Mouse (Mus musculus): Measurements from ENCODE around the gene Tut1. TPM values are rescaled to one million over a fixed set of nuclear protein-coding genes. Genes with fewer than 3 reads are reported as not detected.

Tut1 gene
- polyA plus RNA-seq, 1 experiment, result 16.8 TPM

DNA sequence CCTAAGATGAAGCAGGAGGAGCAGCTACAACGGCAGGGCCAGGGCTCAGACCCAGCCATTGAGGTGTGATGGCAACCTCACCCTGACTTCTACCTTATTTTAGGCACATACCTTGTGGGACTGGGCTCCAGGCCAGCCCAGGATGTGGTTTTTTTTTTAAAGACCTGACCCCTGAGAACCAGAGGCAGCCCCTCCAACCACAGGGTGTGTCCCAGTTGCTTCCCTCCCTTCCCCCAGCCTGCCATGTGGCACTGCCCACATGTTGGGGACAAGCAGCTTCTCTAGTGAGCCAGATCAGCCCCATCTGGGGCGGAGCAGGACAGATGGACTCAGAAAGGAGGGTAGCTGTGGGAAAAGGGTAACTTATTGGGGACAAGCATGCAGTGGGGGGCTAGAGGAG lies 26.9 kb upstream of the Tut1 start:
- TF ChIP-seq CTCF (IDR thresholded peaks at IDR 0.05; ENCODE audit: borderline replicate concordance, insufficient read depth, low read length) (no peak), POLR2A (IDR thresholded peaks at IDR 0.05; ENCODE audit: low read depth, low read length) (no peak)
- Histone ChIP-seq H3K27ac (ENCODE audit: insufficient read depth, low read length) (no peak overlapping the region), H3K4me1 (ENCODE audit: control insufficient read depth, insufficient read depth, low read length) (peaks cover 7% of the 10 kb centered on the region; the same call in 1 of the 2 replicates), H3K4me3 (ENCODE audit: insufficient read depth, low read length) (no peak overlapping the region)

DNA sequence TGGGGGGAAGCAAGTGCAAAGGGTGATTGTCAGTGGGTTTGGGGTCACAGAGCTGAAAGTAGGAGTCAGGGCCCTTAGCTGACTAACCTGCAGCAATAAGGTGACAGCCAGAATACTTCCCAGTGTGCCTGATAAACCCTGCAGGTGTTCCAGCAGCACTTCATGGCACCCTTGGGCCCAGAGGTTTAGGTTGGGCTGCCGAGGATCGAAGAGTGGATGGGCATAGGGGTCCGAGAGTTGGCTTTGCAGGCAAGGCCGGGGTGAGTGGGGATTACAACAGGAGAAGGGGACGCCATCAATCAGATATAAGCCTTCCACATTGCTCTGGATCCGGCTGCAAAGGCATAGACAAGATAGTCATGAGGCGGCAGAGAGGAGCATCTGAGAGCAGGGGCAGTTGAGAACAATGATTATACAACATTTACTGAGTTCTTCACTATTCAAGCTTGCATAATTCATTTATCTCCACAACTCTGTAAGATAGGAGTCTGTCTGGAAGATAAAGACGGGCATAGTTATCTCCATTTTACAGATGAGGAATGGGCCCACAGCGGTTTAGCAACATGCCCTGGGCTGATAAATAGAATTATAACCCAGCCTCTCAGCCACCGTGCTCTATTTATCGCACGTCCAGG lies 25.6 kb upstream of the Tut1 start:
- Histone ChIP-seq H3K4me3 (ENCODE audit: insufficient read depth, low read length) (no peak overlapping the region), H3K27ac (ENCODE audit: insufficient read depth, low read length) (no peak overlapping the region), H3K4me1 (ENCODE audit: control insufficient read depth, insufficient read depth, low read length) (peaks cover 3% of the 10 kb centered on the region; the same call in 1 of the 2 replicates)
- TF ChIP-seq POLR2A (IDR thresholded peaks at IDR 0.05; ENCODE audit: low read depth, low read length) (no peak), CTCF (IDR thresholded peaks at IDR 0.05; ENCODE audit: borderline replicate concordance, insufficient read depth, low read length) (no peak)

DNA sequence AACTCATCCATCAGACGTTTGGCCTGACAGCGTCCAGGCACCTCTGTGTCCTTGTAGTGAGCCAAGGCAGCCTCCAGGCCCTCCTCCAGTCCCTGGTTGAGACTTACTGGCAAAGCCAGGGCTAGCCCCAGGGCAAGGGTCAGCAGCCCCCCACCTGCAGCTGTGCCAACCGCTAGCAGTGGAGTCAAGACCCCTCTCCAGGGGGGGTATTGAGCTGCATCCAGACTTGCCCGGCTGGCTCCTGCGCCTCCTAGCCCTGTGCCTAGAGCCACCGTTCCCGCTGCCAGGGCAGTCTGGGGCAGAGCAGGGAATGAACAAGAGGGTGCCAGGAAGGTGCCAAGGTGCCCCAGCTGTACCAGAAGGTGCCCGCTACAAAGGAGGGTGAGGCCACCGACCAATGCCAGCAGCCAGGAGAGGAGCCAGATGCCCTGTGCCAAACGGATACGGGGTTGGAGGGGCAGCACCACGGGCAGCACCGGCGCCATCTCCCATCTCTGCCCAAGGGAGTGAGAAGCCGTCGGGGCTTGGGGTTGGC lies 24.9 kb upstream of the Tut1 start:
- Histone ChIP-seq H3K27ac (ENCODE audit: insufficient read depth, low read length) (no peak overlapping the region), H3K4me3 (ENCODE audit: insufficient read depth, low read length) (peak overlapping the region; percentile 84; the same call in 1 of the 2 replicates), H3K4me1 (ENCODE audit: control insufficient read depth, insufficient read depth, low read length) (peaks cover 3% of the 10 kb centered on the region; the same call in 1 of the 2 replicates)
- no peak for TF ChIP-seq CTCF (IDR thresholded peaks at IDR 0.05; ENCODE audit: borderline replicate concordance, insufficient read depth, low read length)
- no peak; the same call in 1 of the 2 replicates for TF ChIP-seq POLR2A (IDR thresholded peaks at IDR 0.05; ENCODE audit: low read depth, low read length)

DNA sequence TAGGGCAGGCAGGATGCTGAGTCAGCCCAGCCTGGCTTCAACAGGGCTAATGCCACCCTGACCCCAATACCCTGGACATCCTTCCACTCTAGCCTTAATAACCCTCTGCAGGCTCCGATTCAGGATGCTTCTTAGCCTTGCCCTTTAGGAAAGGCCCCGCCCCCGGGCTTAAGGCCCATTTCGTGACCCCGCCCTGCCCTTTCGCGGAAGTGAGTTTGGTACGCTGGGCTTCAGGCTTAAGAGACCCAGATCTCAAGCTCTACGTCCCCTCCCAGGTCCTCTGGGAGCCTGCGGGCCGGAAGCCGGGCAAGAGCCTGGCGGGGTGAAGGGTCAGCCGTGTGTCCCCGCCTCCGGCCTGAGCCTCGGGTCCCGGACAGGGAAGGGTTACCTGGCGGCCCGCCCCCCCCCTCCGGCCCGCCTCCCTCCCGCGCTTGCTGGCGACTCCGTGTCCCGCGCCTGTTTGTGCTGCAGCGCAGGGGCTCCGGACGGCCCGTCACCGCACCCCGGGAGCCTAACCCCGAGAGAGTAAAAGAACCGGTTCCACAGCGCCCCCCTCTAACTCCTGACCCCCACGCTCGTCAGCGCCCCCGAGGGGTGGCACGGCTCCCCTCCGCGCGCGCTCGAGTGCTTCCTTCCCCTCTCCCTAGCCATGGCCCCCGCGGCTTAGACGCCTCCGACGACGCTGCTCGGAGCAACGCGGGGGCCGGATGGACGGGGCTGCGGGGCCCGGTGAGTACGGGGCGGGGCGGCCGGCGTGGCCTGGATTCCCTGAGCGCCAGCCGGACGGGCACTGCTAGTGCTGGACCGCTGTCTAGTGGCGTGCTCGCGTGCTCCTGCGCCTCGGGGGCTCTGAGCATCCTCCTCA lies 24.2 kb upstream of the Tut1 start, which contains the start of the genes Rom1 and Eml3:
TSS of gene Rom1 (minus strand) at position 133 of the 865 bp plus-strand sequence.
TSS of gene Eml3 (plus strand) at position 329 of the 865 bp plus-strand sequence.
- Histone ChIP-seq H3K4me3 (ENCODE audit: insufficient read depth, low read length) (peak within 1 kb of the TSS; percentile 84), H3K27ac (ENCODE audit: insufficient read depth, low read length) (peak within 1 kb of the TSS; percentile 23; the same call in 1 of the 2 replicates)
- TF ChIP-seq POLR2A (IDR thresholded peaks at IDR 0.05; ENCODE audit: low read depth, low read length) (peak; percentile 56), CTCF (IDR thresholded peaks at IDR 0.05; ENCODE audit: borderline replicate concordance, insufficient read depth, low read length) (0 out of 2 replicates have a peak, but pooled peaks have one; percentile 10)

DNA sequence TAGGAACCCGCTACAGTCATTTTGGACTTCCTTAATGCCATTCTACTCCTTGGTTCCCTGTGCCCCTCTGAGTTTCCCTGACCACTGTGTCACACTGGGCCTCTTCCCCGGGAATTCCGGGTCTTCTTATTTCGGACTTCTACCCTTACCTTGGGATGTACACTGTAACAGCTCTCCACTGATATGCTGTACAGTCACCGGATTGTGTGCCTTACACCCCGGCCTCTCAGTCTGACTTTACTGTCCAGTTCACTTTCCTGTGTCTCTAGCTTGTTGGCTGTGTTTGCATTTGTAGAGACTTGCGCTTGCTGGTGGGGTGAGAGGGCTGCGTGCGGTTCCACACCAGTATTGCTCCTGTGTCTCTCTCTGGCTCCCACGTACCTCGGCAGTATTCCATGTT lies 23.5 kb upstream of the Tut1 start:
- Histone ChIP-seq H3K4me1 (ENCODE audit: control insufficient read depth, insufficient read depth, low read length) (peaks cover 3% of the 10 kb centered on the region; the same call in 1 of the 2 replicates), H3K27ac (ENCODE audit: insufficient read depth, low read length) (no peak overlapping the region), H3K4me3 (ENCODE audit: insufficient read depth, low read length) (peak overlapping the region; percentile 84)
- TF ChIP-seq POLR2A (IDR thresholded peaks at IDR 0.05; ENCODE audit: low read depth, low read length), result no peak

More for the DNA sequence above, 24.2 kb upstream of the Tut1 start, which contains the start of the genes Rom1 and Eml3:
- peaks cover 3% of the 10 kb centered on the region; the same call in 1 of the 2 replicates for H3K4me1 ChIP-seq (ENCODE audit: control insufficient read depth, insufficient read depth, low read length)

DNA sequence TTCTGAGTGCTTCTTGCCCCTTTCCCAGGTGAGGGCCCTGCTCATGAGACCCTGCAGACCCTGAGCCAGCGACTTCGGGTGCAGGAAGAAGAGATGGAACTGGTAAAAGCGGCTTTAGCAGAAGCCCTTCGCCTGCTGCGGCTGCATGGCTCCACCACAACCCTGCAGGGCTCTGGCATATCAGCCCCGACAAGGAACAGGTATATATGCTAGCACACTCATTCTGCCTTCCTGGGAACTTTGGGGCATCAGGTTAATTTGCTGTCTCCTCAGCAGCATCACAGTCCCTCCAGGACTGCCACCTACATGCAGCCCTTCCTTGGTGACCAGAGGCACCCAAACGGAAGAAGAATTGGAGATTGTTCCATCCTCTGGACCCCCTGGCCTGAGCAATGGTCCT lies 22.9 kb upstream of the Tut1 start:
- Histone ChIP-seq H3K27ac (ENCODE audit: insufficient read depth, low read length) (no peak overlapping the region), H3K4me3 (ENCODE audit: insufficient read depth, low read length) (peak overlapping the region; percentile 84)

DNA sequence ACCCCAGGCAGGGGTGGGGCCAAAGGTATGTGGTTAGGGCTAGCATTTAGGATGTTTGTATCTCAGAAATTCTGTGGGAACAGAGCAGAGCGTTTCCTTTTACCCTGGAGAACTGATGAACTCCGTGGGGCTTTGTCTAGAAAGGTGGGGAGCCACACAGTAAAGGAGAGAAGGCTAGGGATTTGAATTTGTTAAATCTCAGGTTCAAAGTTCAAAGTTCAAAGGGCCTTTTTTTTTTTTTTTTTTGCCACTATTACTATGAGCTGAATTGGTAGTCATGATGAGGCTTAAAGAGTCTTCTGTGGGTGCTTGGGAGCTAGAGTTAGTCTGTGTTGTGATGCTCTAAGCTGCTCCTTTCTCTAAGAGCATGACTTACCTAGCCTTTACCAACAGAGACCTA lies 16.9 kb upstream of the Tut1 start:
- TF ChIP-seq CTCF (IDR thresholded peaks at IDR 0.05; ENCODE audit: borderline replicate concordance, insufficient read depth, low read length), result no peak
- no peak for TF ChIP-seq POLR2A (IDR thresholded peaks at IDR 0.05; ENCODE audit: low read depth, low read length)
- Histone ChIP-seq H3K27ac (ENCODE audit: insufficient read depth, low read length) (no peak overlapping the region), H3K4me1 (ENCODE audit: control insufficient read depth, insufficient read depth, low read length) (peaks cover 4% of the 10 kb centered on the region; the same call in 1 of the 2 replicates), H3K4me3 (ENCODE audit: insufficient read depth, low read length) (no peak overlapping the region)

More for the DNA sequence above, 22.9 kb upstream of the Tut1 start:
- peaks cover 3% of the 10 kb centered on the region; the same call in 1 of the 2 replicates for H3K4me1 ChIP-seq (ENCODE audit: control insufficient read depth, insufficient read depth, low read length)
- TF ChIP-seq CTCF (IDR thresholded peaks at IDR 0.05; ENCODE audit: borderline replicate concordance, insufficient read depth, low read length) (no peak), POLR2A (IDR thresholded peaks at IDR 0.05; ENCODE audit: low read depth, low read length) (no peak)

DNA sequence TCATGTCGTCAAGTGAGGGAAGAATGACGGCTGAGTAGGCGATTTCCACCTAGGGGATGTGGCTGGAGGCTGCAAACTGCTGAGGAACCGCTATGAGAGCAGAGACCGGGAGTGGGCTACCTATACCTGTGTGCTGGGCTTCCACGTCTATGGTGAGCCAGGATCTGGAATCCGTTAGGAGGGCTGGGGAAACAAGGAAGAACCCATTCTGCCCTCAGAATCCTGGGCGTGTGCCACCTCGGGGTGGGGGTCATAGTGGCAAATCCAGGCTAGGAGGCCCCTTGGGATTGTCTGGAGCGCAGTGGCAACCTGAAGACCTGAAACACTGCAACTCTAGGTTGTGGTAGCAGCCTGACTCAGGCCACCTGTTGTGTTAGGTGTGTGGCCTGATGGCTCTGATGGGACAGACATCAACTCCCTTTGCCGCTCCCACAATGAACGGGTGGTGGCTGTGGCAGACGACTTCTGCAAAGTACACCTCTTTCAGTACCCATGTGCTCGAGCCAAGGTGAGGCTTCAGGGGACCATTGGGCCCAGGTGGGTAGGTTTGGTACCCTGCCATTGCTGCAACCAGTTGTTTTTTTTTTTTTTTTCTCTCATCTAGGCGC lies 13.0 kb upstream of the Tut1 start:
- H3K27ac ChIP-seq (ENCODE audit: insufficient read depth, low read length), result no peak overlapping the region
- no peak for TF ChIP-seq POLR2A (IDR thresholded peaks at IDR 0.05; ENCODE audit: low read depth, low read length)
- peaks cover 6% of the 10 kb centered on the region for H3K4me1 ChIP-seq (ENCODE audit: control insufficient read depth, insufficient read depth, low read length)
- H3K4me3 ChIP-seq (ENCODE audit: insufficient read depth, low read length), result no peak overlapping the region

DNA sequence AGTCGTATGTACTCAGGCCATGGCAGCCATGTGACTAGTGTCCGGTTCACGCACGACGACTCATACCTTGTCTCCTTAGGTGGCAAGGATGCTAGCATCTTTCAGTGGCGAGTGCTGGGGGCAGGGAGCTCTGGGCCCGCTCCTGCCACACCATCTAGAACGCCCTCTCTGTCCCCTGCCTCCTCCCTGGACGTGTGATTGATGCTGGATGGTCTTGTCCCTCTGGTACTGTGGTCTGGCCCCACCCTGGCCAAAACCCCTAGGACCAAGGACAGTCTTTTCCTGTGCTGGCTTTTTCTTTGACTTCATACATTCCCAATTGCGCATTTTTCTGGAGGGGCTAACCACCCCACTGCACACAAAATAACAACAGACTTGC lies 12.5 kb upstream of the Tut1 start:
- TF ChIP-seq POLR2A (IDR thresholded peaks at IDR 0.05; ENCODE audit: low read depth, low read length) (no peak), CTCF (IDR thresholded peaks at IDR 0.05; ENCODE audit: borderline replicate concordance, insufficient read depth, low read length) (no peak)
- Histone ChIP-seq H3K4me1 (ENCODE audit: control insufficient read depth, insufficient read depth, low read length) (peaks cover 6% of the 10 kb centered on the region), H3K27ac (ENCODE audit: insufficient read depth, low read length) (no peak overlapping the region), H3K4me3 (ENCODE audit: insufficient read depth, low read length) (peak overlapping the region; percentile 24)
